Mouse (Mus musculus): Measurements from ENCODE around the gene Rbm41. TPM values are rescaled to one million over a fixed set of nuclear protein-coding genes. Genes with fewer than 3 reads are reported as not detected.

The Rbm41 gene
- polyA plus RNA-seq (2017; shearing (Covaris generic)): 12.2 TPM

DNA sequence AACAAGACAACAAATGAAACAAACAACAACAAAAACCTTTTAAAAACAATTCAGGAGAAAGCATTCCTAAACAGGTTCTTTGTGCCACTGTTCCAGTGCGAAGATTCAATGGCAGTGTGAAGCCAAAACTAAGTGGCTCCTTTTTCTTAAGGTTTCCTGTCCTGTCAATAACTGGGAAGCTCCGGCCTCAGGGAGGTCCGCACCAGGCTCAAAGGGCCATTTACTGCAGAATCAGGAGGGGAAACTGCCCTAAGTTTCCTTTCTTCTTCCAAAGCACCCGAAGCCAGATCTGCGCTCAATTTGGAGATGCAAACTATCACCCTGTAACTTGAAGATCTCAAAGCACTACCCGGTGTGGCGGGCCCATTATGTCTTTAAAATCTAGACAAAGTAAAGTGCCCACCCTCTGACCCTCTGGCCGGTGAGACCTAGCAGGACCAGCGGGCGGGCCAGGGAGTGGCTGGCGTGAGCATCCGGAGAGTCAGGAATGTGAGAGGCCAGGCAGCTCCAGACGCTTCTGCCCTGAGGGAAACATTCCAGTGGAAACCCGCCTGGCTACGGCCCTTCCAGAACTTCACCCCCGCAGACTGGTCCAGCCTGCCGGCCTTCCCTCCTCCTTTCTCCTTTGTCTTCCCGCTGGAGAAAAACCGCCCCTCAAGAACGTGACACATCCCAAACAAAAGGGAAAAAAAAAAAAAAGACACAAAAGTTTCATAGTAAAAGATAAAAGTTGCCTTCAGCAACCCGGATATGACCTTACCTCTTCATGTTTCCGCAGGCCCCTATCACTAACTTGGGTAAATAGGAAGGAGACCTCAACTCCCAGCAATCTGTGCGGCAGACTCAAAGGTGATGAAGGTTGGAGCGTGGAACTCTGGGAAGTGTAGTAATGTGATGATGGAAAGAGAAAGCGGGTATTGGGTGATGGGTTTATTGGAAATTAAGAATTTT, at the start of gene Rbm41:
Gene Rbm41 (minus strand): TSS at position 856 of the 951 bp plus-strand sequence.

DNA sequence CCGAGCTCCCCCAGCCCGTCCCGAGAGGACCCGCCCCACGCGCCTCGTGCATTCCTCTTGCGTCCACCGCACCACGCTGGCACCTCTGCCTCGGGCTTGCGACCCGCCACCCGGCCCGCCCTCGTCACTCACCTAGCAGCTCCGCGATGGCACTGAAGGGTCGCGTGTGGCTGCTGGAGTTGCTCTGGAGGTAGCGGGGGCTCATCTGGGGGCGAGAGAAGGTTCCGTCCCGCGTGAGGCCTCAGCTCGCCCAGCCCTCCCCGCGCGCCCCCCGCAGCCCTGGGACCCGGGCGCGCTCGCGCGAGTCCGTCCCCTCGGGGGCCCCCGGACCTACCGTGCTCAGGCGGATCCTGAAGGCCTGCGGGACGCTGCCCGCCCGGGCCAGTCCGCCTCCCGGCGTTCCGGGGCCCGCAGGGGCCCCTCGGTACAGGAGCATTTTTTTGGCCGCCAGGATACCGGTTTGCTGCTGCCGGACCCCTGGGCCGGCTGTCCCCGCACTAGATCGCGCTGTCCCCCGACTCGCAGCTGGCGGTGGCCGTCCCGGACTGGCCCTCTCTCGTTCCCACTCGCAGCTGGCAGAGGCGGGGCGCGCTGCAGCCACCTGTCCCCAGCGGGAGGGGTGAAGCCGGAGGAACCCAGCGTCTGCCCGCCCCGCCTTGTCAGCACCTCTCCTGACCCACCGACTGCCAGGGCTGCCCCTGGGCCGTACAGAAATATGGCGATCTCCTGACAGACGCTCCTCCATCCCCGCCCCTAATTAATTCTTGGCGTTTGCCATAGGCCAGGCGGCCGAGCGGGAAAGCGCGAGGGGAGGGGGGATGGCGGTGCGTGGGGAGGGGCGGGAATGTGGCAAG, 127.2 kb downstream of the Rbm41 start, which contains the start of gene Morc4:
Gene Morc4 (minus strand): TSS at position 740 of the 854 bp plus-strand sequence.

Other genes starting within 250 kb of the Rbm41 start
- gene Ripply1, start 216.2 kb downstream of the Rbm41 start, polyA plus RNA-seq (2017; shearing (Covaris generic)): not detected
- not detected for gene Cldn2, start 197.8 kb downstream of the Rbm41 start, polyA plus RNA-seq (2017; shearing (Covaris generic))
- not detected for gene Morc4, start 126.9 kb downstream of the Rbm41 start, polyA plus RNA-seq (2017; shearing (Covaris generic))
- 0.69 TPM for gene Nup62cl, start 64.1 kb upstream of the Rbm41 start, polyA plus RNA-seq (2017; shearing (Covaris generic))
- gene Pih1h3b, start 64.3 kb upstream of the Rbm41 start, polyA plus RNA-seq (2017; shearing (Covaris generic)): not detected